Mouse (Mus musculus): ENCODE results near the gene Ptrhd1. TPM values are rescaled to one million over a fixed set of nuclear protein-coding genes. Genes with fewer than 3 reads are reported as not detected.

Ptrhd1 gene
- polyA plus RNA-seq, 1 experiment from 2014 or later: 6.1 TPM

DNA sequence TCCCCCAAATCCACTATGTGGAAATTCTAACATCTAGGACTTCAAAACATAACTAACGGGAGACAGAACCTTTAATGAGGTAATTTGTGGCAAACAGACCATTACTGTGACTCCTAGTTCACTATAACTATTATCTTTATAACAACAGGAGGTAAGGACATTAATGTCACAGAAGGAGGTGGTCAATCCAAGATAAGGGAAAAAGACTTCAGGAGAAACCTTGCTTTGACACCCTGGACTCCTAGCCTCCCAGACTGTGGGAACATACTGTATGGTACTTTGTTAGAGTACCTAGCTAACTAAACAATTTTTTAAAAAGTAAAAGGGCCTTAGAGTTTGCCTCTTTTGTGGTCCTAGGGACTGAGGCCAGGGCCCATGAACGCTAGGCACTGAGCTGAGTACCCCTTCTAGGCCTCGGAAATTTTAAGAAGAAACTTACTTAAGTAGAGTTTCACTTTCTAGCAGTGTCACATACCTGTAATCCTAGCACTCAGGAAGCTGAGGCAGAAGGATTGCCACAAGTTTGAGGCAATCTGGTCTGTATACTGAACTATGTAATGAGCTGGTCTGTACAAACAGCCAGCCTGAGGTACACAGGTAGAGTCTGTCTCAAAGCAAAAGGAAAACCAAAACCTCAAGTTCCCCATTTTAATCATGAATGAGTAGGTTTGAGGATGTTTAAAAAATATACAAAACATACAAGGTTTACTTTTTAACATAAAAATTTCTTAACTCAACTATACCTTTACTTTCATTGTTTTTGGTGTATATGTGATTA lies 45.3 kb downstream of the Ptrhd1 start:
- ATAC-seq (ENCODE audit: low FRiP score, low TSS enrichment) (no peak), DNase-seq (no peak)
- Histone ChIP-seq H3K9ac (replicated peaks; ENCODE audit: low read length) (no peak overlapping the region), H3K27ac (replicated peaks; ENCODE audit: low read depth, low read length) (no peak overlapping the region), H3K27me3 (ENCODE audit: control insufficient read depth, insufficient read depth, low read length) (no peaks in the 10 kb centered on the region), H3K36me3 (ENCODE audit: control insufficient read depth, insufficient read depth, low read length) (peaks cover 12% of the 10 kb centered on the region), H3K4me2 (ENCODE audit: low read length) (no peak overlapping the region), H3K9me3 (ENCODE audit: control insufficient read depth, low read length) (no peaks in the 10 kb centered on the region), H3K4me1 (ENCODE audit: control insufficient read depth, insufficient read depth, low read length) (no peaks in the 10 kb centered on the region), H3K4me3 (replicated peaks; ENCODE audit: low read depth, low read length) (no peak overlapping the region)
- WGBS: 92% methylated on average over 3 of the region's 3 CpGs

- Histone ChIP-seq H3K36me3 (ENCODE audit: control insufficient read depth, insufficient read depth, low read length) (peaks cover 6% of the 10 kb centered on the region), H3K9me3 (ENCODE audit: control insufficient read depth, low read length) (no peaks in the 10 kb centered on the region), H3K27me3 (ENCODE audit: control insufficient read depth, insufficient read depth, low read length) (no peaks in the 10 kb centered on the region), H3K4me1 (ENCODE audit: control insufficient read depth, insufficient read depth, low read length) (no peaks in the 10 kb centered on the region), H3K4me2 (ENCODE audit: low read length) (no peak overlapping the region), H3K4me3 (replicated peaks; ENCODE audit: low read depth, low read length) (no peak overlapping the region), H3K9ac (replicated peaks; ENCODE audit: low read length) (no peak overlapping the region), H3K27ac (replicated peaks; ENCODE audit: low read depth, low read length) (no peak overlapping the region)
- no peak for ATAC-seq (ENCODE audit: low FRiP score, low TSS enrichment)
- no peak for DNase-seq
- WGBS: 95% methylated on average over 3 of the region's 3 CpGs
Measured at GRCm38 (mm10) chr12:4279878-4280277, 46.1 kb downstream of the Ptrhd1 start.

DNA sequence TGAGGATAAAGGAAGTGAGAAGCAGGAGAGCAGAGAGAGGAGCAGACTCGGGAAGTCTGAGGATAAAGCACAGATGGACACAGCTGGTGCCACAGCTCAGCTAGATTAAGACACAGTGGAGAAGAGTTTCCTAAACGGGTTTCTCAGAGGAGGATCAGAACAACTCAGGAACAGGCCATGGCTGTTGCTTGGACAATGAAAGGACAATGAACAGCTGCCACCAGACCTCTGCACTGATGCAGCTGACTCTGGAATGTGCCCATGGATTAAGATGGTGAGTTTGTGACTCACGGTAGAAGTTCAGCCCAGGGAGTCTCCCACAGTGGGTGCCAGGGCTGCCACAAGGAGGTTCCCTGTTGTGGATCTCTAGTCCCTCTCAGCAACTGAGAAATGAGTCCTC lies 51.4 kb downstream of the Ptrhd1 start:
- peaks cover 10% of the 10 kb centered on the region; the same call in 1 of the 2 replicates for H3K36me3 ChIP-seq (ENCODE audit: control insufficient read depth, insufficient read depth, low read length)
- H3K27me3 ChIP-seq (ENCODE audit: control insufficient read depth, insufficient read depth, low read length): no peaks in the 10 kb centered on the region
- no peaks in the 10 kb centered on the region for H3K9me3 ChIP-seq (ENCODE audit: control insufficient read depth, low read length)
- DNase-seq (no peak), ATAC-seq (ENCODE audit: low FRiP score, low TSS enrichment) (no peak)
- no peak overlapping the region for H3K4me2 ChIP-seq (ENCODE audit: low read length)
- H3K4me1 ChIP-seq (ENCODE audit: control insufficient read depth, insufficient read depth, low read length): no peaks in the 10 kb centered on the region
- H3K4me3 ChIP-seq (replicated peaks; ENCODE audit: low read depth, low read length): no peak overlapping the region
- no peak overlapping the region for H3K27ac ChIP-seq (replicated peaks; ENCODE audit: low read depth, low read length)
- WGBS: 14% methylated on average over 3 of the region's 3 CpGs
- H3K9ac ChIP-seq (replicated peaks; ENCODE audit: low read length): no peak overlapping the region

Other genes with a start within 250 kb of the Ptrhd1 start
- gene Efr3b, start 195.1 kb upstream of the Ptrhd1 start, polyA plus RNA-seq (2014; fragmentation: Nextera tagmentation; extraction: Ambion mirVana): 33.6 and 41.4 TPM in 2 replicates
- 16.0 and 20.1 TPM in 2 replicates for gene Dnajc27, start 151.4 kb upstream of the Ptrhd1 start, polyA plus RNA-seq (2014; fragmentation: Nextera tagmentation; extraction: Ambion mirVana)
- gene Adcy3, start 100.9 kb upstream of the Ptrhd1 start, polyA plus RNA-seq (2014; fragmentation: Nextera tagmentation; extraction: Ambion mirVana): 9.2 and 9.6 TPM in 2 replicates
- 7.2 and 9.3 TPM in 2 replicates for gene Cenpo, start 267 bp downstream of the Ptrhd1 start, polyA plus RNA-seq (2014; fragmentation: Nextera tagmentation; extraction: Ambion mirVana)
- 13.9 and 19.4 TPM in 2 replicates for gene Ncoa1, start 243.2 kb downstream of the Ptrhd1 start, polyA plus RNA-seq (2014; fragmentation: Nextera tagmentation; extraction: Ambion mirVana)